Mouse (Mus musculus) ES-Bruce4 (cell line): ENCODE results near the gene Gabra4. TPM values are rescaled to one million over a fixed set of nuclear protein-coding genes. Genes with fewer than 3 reads are reported as not detected.

ENCODE experiments used
- H3K27ac ChIP-seq: 2 replicates; pipeline ENCODE4 v1.5.1; 2012; ENCODE audit warnings: low read length, inconsistent platforms; ENCODE audit not compliant: insufficient read depth
- H3K27me3 ChIP-seq: 2 replicates; pipeline ENCODE4 v1.6.1; 2012; ENCODE audit warnings: mild to moderate bottlenecking, low read length, inconsistent platforms; ENCODE audit not compliant: control insufficient read depth, poor library complexity, insufficient read depth, severe bottlenecking
- H3K36me3 ChIP-seq: 2 replicates; pipeline ENCODE4 v1.6.1; 2012; ENCODE audit warnings: inconsistent platforms, mild to moderate bottlenecking, low read length, moderate library complexity; ENCODE audit not compliant: control insufficient read depth, poor library complexity, insufficient read depth, severe bottlenecking
- H3K4me1 ChIP-seq: one replicate; pipeline ENCODE4 v1.8.1; 2011; ENCODE audit warnings: low read length; ENCODE audit not compliant: control insufficient read depth, insufficient read depth
- H3K4me3 ChIP-seq: 2 replicates; pipeline ENCODE4 v1.5.1; 2011; ENCODE audit warnings: low read depth, mild to moderate bottlenecking, low read length
- H3K9ac ChIP-seq: 2 replicates; pipeline ENCODE4 v1.6.1; 2012; ENCODE audit warnings: low read depth, mild to moderate bottlenecking, inconsistent platforms; ENCODE audit not compliant: poor library complexity, severe bottlenecking
- H3K9me3 ChIP-seq: replicated peaks from 2 replicates; pipeline ENCODE4 v1.6.1; 2012; ENCODE audit warnings: mild to moderate bottlenecking, low read length, inconsistent platforms; ENCODE audit not compliant: control insufficient read depth, poor library complexity, insufficient read depth, severe bottlenecking
- CTCF ChIP-seq: IDR thresholded peaks from one replicate; pipeline ENCODE4 v1.8.1; 2011; ENCODE audit warnings: low read depth, low read length
- EP300 ChIP-seq: IDR thresholded peaks from 2 replicates; pipeline ENCODE4 v1.6.1; 2011; ENCODE audit warnings: low read depth, low read length; ENCODE audit not compliant: insufficient read depth
- POLR2A ChIP-seq: IDR thresholded peaks from one replicate; pipeline ENCODE4 v1.8.1; 2011; ENCODE audit warnings: low read length; ENCODE audit not compliant: insufficient read depth
- polyA plus RNA-seq: library from polyadenylated mRNA; stranded (reverse); fragments of >200 nt; gene quantifications from 2 replicates; pipeline ENCODE4 v1.2.4, GENCODE M21; 2011; ENCODE audit warnings: low read depth; ENCODE audit not compliant: missing spikeins, insufficient read depth, insufficient read length

The Gabra4 gene
- polyA plus RNA-seq, 1 experiment, result not detected

- TF ChIP-seq POLR2A (no peak), CTCF (no peak), EP300 (no peak)
- Histone ChIP-seq H3K9ac (peak within 1 kb of the TSS; percentile 18), H3K9me3 (no peaks in the 10 kb centered on the region), H3K4me3 (peak within 1 kb of the TSS; percentile 70), H3K4me1 (no peaks in the 10 kb centered on the region), H3K27ac (no peak within 1 kb of the TSS), H3K36me3 (no peaks in the 10 kb centered on the region), H3K27me3 (peaks cover 8% of the 10 kb centered on the region)
These were observed 510 bp downstream of the Gabra4 start, which contains the start of gene Gabrb1 for GRCm38 (mm10) chr5:71657482-71658114. Gene Gabrb1 (plus strand): TSS chr5:71658113.

GRCm38 (mm10) chr5:71656771-71657170 is 1.3 kb downstream of the Gabra4 start:
- H3K4me1 ChIP-seq, result no peaks in the 10 kb centered on the region
- TF ChIP-seq POLR2A (no peak), EP300 (no peak)
- H3K4me3 ChIP-seq, result no peak overlapping the region
- no peaks in the 10 kb centered on the region for H3K36me3 ChIP-seq
- no peak overlapping the region for H3K9ac ChIP-seq
- no peak overlapping the region for H3K27ac ChIP-seq
- H3K27me3 ChIP-seq, result peaks cover 8% of the 10 kb centered on the region
- no peaks in the 10 kb centered on the region for H3K9me3 ChIP-seq

GRCm38 (mm10) chr5:71654056-71654455 is 4.1 kb downstream of the Gabra4 start:
- Histone ChIP-seq H3K4me1 (no peaks in the 10 kb centered on the region), H3K9me3 (no peaks in the 10 kb centered on the region), H3K27ac (no peak overlapping the region), H3K4me3 (no peak overlapping the region), H3K9ac (no peak overlapping the region), H3K27me3 (peaks cover 7% of the 10 kb centered on the region), H3K36me3 (no peaks in the 10 kb centered on the region)
- TF ChIP-seq EP300 (no peak), CTCF (no peak), POLR2A (no peak)

GRCm38 (mm10) chr5:71648108-71648507 is 10.0 kb downstream of the Gabra4 start:
- Histone ChIP-seq H3K4me3 (no peak overlapping the region), H3K4me1 (no peaks in the 10 kb centered on the region), H3K9me3 (no peaks in the 10 kb centered on the region), H3K27ac (no peak overlapping the region), H3K27me3 (no peaks in the 10 kb centered on the region), H3K9ac (no peak overlapping the region), H3K36me3 (no peaks in the 10 kb centered on the region)
- TF ChIP-seq CTCF (no peak), POLR2A (no peak), EP300 (no peak)

- Histone ChIP-seq H3K4me1 (no peaks in the 10 kb centered on the region), H3K27me3 (no peaks in the 10 kb centered on the region), H3K9ac (no peak overlapping the region), H3K36me3 (no peaks in the 10 kb centered on the region), H3K27ac (no peak overlapping the region), H3K9me3 (no peaks in the 10 kb centered on the region), H3K4me3 (no peak overlapping the region)
- no peak for TF ChIP-seq EP300
- no peak for TF ChIP-seq POLR2A
- TF ChIP-seq CTCF, result no peak
These were observed 18.3 kb downstream of the Gabra4 start for GRCm38 (mm10) chr5:71639804-71640203.

GRCm38 (mm10) chr5:71627820-71628219 is 30.3 kb downstream of the Gabra4 start:
- Histone ChIP-seq H3K9me3 (no peaks in the 10 kb centered on the region), H3K4me1 (no peaks in the 10 kb centered on the region), H3K4me3 (no peak overlapping the region), H3K36me3 (no peaks in the 10 kb centered on the region), H3K9ac (no peak overlapping the region), H3K27me3 (no peaks in the 10 kb centered on the region), H3K27ac (no peak overlapping the region)
- TF ChIP-seq CTCF, result no peak
- TF ChIP-seq POLR2A, result no peak
- no peak for TF ChIP-seq EP300
